Mouse (Mus musculus) MEL-GATA-1-ER (cell line): Measurements from ENCODE around the gene Aifm3.
A peak's percentile ranks its signal among the peaks of the same experiment; 100 is the strongest.

Source experiments
- DNase-seq: peaks from one replicate; pipeline ENCODE4 v3.0.0-alpha.2; 2012; ENCODE audit warnings: low read depth; ENCODE audit errors: extremely low read depth

Aifm3 gene

DNA sequence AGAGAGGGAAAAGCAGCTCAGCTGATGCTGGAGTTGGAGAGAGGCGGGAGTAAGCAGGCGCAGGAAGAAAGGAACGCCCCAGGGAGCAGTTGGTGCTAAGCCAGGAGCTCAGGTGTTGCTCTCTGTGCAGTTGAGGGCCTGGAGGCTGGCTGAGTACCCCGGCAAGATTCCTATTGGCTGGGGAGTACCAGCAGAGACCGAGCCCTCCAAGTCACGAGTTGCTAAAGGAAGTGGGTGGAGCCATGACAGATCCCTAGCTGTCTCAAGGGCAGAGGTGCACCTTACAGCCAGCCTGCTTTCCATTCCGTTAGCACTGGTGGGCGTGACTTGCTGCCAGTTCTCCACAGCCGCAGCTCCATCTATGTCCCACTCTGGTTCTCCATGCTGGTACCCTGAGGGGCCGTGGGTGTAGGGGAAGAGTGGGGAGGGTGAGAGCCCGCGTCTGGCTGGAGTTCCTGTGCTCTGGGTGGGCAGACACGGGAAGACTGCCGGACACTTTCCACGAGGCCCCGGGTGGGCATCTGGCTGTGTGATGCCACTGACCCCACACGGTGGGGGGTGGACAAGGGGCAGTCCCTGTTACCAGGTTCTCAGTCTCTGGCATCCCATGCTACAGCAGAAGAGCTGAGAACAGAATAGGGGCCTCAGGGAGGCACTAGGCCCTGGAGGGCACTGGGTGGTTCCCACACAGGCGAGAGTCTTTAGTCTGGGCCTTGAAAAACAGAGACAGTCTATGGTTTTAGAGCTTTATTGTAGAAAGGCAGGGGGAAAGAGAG lies 64.7 kb downstream of the Aifm3 start:
- peak; percentile 89 for DNase-seq

- peak; percentile 71 for DNase-seq
Observed at GRCm38 (mm10) chr16:17554702-17555101, 65.3 kb downstream of the Aifm3 start.

GRCm38 (mm10) chr16:17556180-17556579 lies 66.8 kb downstream of the Aifm3 start:
- no peak for DNase-seq

- no peak for DNase-seq
Observed at GRCm38 (mm10) chr16:17556907-17557306, 67.5 kb downstream of the Aifm3 start.
